Mouse (Mus musculus) heart, postnatal 14 days (tissue): Measurements from ENCODE around the gene Washc4. TPM values are rescaled to one million over a fixed set of nuclear protein-coding genes. Genes with fewer than 3 reads are reported as not detected.
"Not testable (repeated sequence)": the region's sequence is repeated elsewhere in the genome, so short reads cannot be mapped to it uniquely, and the experiment has no call there.

ENCODE experiments used
- DNase-seq, 2 experiments: peaks; one replicate each; pipeline ENCODE4 v3.0.0; 2021 to 2022
- intact Hi-C: fragments of 180-260 bp; cut with DNase I; formaldehyde crosslinking; loops from one replicate; pipeline ENCODE4 v1.15.1; 2025
- long read RNA-seq, 2 experiments: library from polyadenylated mRNA; stranded (forward); transcript quantifications; one replicate each; pipeline ENCODE4 v2.0.0; 2021
- total RNA-seq, 2 experiments: library from RNA; stranded (reverse); gene quantifications; 2 replicates each; pipeline ENCODE4 v1.2.3; 2021

Gene Washc4
- total RNA-seq, result 10 to 100 TPM; 14.4 to 15.5 TPM
- long read RNA-seq, experiment 1, full-length matches to known transcripts, result 2 of 14 reads
- long read RNA-seq, experiment 1, partial matches to known transcripts, result 5 of 14 reads
- long read RNA-seq, experiment 1, other reads (novel, unspliced or antisense), result 7 of 14 reads
- long read RNA-seq, experiment 2, full-length matches to known transcripts, result 1 of 7 reads
- long read RNA-seq, experiment 2, partial matches to known transcripts, result 1 of 7 reads
- long read RNA-seq, experiment 2, other reads (novel, unspliced or antisense), result 5 of 7 reads

- peak; percentile 97 to 98 for DNase-seq
- intact Hi-C loops, result no loop called here
These were observed at the start of gene Washc4 for GRCm38 (mm10) chr10:83543439-83544102. Gene Washc4 (plus strand): TSS chr10:83543752.

- DNase-seq, result no peak
- intact Hi-C loops, result no loop called here
These were observed 46.2 kb upstream of the Washc4 start for GRCm38 (mm10) chr10:83497321-83497720.

DNA sequence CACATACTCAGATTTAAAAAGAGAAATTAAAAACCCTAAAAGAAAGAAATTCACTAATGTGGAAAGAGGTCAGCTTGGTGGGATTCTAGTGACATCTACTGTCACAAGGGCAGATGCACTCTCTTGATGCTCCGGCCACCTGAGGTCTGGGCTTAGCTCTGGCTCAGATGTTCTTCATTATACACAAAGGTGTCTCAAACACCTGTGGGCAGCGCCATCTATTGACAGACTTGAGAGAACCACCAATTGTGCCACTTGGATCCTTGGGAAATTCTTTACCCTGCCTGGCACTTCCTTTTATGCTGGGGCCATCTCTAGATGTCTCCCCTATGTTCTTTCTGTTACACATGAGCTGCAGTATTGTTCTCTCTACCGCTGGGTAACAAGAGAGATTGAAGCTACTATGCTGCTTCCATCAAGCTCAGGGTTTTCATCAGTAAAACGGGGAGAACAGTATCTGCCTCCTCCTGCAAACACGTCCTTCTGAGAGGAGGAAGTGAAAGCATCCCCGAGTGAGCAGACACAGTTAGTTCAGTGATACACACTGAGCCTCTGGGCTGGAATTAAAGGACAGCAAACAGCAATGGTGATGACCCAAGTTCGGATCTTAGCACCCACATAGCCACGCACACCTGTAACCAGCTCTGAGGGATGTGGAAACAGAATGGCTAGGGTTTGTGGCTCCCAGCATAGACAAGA lies 34.4 kb upstream of the Washc4 start:
- peak in 1 of 2 experiments; percentile 2 for DNase-seq
- intact Hi-C loops, result loop anchor here (10.0 kb wide), 1 partner anchor 604 kb away; no protein-coding TSS in a partner anchor

- intact Hi-C loops, result no loop called here
- DNase-seq, result no peak
These were observed 32.2 kb upstream of the Washc4 start for GRCm38 (mm10) chr10:83511304-83511703.

DNA sequence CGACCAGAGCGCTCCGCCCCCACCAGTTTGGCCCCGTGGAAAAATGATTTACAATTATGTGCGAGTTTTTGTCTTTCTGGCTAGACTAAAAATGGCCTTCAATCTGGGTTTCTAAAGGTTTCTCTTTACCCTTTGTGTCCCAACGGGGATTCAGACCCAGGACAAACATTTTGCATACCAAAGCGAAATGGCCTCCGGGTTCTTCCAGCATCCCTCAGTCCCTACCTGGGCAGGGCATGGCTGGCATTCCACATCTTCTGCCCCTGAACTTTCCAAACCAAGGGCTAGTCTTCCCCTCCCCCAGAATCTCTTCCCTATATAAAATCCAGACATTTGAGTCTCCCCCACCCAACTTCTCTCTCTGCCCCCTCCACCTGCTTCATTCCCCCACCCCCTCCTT lies 29.8 kb upstream of the Washc4 start:
- intact Hi-C loops, result no loop called here
- DNase-seq, result no peak

DNA sequence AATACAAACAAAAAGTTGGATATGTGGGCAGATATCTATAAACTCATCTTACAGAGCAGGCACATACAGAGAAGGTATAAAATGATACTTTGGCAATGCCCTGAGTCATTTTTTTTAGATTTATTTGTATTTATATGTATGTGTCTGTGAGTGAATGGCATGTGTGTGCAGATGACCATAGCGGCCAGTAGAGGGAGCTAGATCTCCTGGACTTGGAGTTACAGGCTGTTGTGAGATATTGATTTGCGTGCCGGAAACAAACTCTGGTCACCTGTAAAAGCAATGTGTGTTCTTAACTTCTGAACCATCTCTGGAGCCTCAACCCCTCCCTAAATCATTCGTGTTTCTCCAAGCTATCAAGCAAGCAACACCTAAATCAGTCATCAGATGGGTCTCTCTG lies 22.6 kb upstream of the Washc4 start:
- intact Hi-C loops, result no loop called here

DNA sequence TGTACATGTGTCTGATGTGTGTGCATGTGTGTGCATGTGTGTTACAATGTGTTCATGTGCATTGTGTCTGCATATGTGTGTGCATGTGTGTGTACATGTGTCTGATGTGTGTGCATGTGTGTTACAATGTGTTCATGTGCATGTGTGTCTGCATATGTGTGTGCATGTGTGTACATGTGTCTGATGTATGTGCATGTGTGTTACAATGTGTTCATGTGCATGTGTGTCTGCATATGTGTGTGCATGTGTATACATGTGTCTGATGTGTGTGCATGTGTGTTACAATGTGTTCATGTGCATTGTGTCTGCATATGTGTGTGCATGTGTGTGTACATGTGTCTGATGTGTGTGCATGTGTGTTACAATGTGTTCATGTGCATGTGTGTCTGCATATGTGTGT lies 19.3 kb upstream of the Washc4 start:
- intact Hi-C loops, DNase-seq: not testable (repeated sequence)

More for the DNA sequence above, 22.6 kb upstream of the Washc4 start:
- DNase-seq, result no peak

GRCm38 (mm10) chr10:83530384-83530967 lies 13.1 kb upstream of the Washc4 start:
- intact Hi-C loops, result no loop called here

DNA sequence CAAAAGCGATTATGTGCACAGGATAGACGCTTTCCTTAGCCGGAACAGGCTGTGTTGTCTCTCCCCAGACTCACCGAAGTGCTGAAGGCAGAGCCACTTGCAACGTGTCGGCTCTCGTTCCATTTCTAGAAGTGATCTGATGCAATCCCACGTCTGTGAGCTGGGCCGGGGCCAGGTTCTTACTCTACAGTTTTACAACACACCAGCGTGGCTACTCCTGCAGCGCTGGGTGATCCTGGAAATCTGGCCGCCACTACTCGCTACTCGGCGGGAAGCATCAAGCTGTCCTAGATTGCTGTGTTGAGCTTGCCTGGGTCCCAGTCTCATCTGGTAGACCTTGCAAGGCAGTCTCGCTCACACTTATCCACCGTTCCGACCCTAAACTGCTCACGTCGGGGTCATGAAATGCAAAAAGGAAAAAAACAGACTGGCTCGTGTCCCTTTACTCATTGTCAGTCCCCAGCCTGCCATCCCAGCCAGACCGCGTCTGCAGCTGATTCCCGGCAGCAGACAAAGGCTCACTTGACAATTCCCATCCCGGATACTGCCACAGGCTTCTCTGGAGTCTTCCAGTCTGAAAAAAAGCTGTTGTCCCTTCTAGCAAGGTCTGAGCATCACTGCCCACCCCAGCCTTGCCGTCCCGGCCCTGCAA lies 10.2 kb upstream of the Washc4 start:
- intact Hi-C loops, result no loop called here
- DNase-seq, result peak; percentile 53 to 65

More at GRCm38 (mm10) chr10:83530384-83530967, 13.1 kb upstream of the Washc4 start:
- no peak for DNase-seq

GRCm38 (mm10) chr10:83533910-83534283 lies 9.7 kb upstream of the Washc4 start, which contains the start of gene Aldh1l2:
Gene Aldh1l2 (minus strand): TSS chr10:83534140.
- intact Hi-C loops, result no loop called here
- DNase-seq, result peak; percentile 73 to 82

- intact Hi-C loops, result no loop called here
- DNase-seq, result no peak
These were observed 7.1 kb upstream of the Washc4 start for GRCm38 (mm10) chr10:83536436-83536835.

GRCm38 (mm10) chr10:83539311-83539980 lies 4.1 kb upstream of the Washc4 start:
- intact Hi-C loops, result no loop called here
- DNase-seq, result no peak

- intact Hi-C loops, result no loop called here
- no peak for DNase-seq
These were observed 3.5 kb upstream of the Washc4 start for GRCm38 (mm10) chr10:83540092-83540491.

DNA sequence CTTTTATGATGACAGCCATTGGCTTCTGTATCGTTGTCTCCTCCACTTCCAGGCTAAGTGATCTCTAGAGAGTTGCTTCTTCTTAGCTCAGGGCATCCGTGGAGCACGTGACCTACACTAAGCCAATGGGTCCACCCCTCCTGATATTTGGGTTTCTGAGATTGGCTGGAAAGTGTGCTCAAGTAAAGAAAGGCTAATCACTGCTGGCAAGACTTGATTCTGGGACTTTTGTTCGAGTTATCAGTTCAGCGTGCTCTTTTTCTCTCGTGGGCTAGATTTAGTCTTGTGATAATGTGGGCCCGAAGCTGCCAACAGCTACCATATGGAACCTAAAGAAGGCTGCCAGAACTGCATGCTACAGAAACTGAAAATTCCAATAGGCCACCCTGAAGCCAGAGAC lies 1.3 kb upstream of the Washc4 start:
- no peak for DNase-seq
- intact Hi-C loops, result no loop called here

DNA sequence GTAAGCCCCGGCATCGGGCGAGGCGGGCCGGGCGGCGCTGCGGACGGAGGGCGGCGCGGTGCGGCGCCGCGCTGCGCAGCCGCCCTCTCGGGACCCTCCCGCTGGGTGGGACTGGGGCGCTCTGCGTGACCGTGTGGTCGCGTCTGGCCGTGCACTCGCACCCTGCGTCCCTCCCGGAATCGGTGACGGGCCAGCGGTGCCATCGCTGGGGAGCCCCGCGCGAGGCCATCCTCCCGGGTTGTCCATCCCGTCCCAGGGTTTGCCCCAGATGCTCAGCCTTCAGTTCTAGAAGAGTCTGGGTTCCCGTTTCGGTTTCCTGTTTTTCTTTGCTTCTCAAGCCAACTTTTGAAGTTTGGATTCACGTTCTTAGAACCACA lies 539 bp downstream of the Washc4 start:
- intact Hi-C loops, result no loop called here

GRCm38 (mm10) chr10:83545341-83545740 lies 1.8 kb downstream of the Washc4 start:
- intact Hi-C loops, result loop anchor here (5.0 kb wide), 1 partner anchor 97 kb away; no protein-coding TSS in a partner anchor
- no peak for DNase-seq

More for the DNA sequence above, 539 bp downstream of the Washc4 start:
- no peak for DNase-seq

GRCm38 (mm10) chr10:83563005-83563404 lies 19.5 kb downstream of the Washc4 start:
- DNase-seq, result no peak
- intact Hi-C loops, result no loop called here

- no peak for DNase-seq
- intact Hi-C loops, result no loop called here
These were observed 22.2 kb downstream of the Washc4 start for GRCm38 (mm10) chr10:83565449-83566441.

DNA sequence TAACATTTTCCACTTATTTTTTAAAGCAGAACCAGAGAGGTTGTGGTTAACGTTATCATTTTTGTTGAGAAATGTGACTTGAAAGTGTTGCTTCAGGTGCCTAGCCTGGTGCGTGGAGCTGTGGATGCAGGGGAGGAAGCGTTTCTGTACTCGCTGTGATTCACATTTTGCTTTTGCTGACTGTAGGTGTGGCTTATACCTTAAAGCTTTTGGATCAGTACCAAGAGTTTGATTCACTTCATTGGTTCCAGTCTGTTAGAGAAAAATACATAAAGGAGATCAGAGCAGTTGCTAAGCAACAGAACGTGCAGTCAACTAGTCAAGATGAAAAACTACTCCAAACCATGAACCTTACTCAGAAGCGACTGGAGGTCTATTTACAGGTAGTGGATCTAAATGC lies 47.2 kb downstream of the Washc4 start:
- intact Hi-C loops, result no loop called here
- DNase-seq, result no peak
